Mouse (Mus musculus): ENCODE measurements at regions not wholly inside any gene's neighbourhood (a gene's known extent, or its start where the extent isn't known, plus 50 kb on each side); places are given as distances from the start of the nearest gene placed in this dataset.

DNA sequence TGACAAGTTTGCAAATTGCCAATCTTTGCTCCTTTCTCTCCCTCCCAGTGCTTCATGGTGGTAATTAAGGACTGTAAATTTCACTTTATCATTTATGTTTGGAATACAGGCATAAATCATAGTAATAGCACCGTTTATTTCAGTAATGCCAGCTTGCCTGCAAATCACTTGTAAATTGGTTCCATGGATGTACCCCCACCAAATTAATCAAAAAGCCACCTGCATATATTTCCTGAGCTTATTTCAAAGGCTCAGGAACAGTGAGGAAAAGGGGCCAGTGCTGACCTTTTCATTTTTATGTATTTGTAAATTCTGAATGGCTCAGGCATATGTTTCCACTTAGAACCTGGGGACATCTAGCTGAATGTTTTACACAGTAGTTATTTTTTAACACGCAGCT, 115.0 kb downstream of the D3Ertd751e start:
- no peaks in the 10 kb centered on the region for H3K9me3 ChIP-seq (ENCODE audit: control insufficient read depth, low read length)
- no peak overlapping the region for H3K4me3 ChIP-seq (ENCODE audit: low read depth, low read length)
- no peak overlapping the region for H3K4me2 ChIP-seq (replicated peaks; ENCODE audit: low read depth)
- H3K4me1 ChIP-seq (replicated peaks; ENCODE audit: control insufficient read depth, insufficient read depth): no peaks in the 10 kb centered on the region
- H3K27me3 ChIP-seq (ENCODE audit: control insufficient read depth, insufficient read depth, low read length): no peaks in the 10 kb centered on the region
- TF ChIP-seq EP300 (optimal IDR thresholded peaks at IDR 0.05) (no peak), CTCF (IDR thresholded peaks at IDR 0.05; ENCODE audit: low read depth) (no peak)
- ATAC-seq (ENCODE audit: low FRiP score, low TSS enrichment) (no peak), DNase-seq (ENCODE audit: low spot score) (no peak)
- H3K9ac ChIP-seq (ENCODE audit: low read length): no peak overlapping the region
- H3K27ac ChIP-seq (replicated peaks): no peak overlapping the region
- H3K36me3 ChIP-seq (ENCODE audit: control insufficient read depth, insufficient read depth, low read length): no peaks in the 10 kb centered on the region
- WGBS: 48% methylated on average over 2 of the region's 2 CpGs

DNA sequence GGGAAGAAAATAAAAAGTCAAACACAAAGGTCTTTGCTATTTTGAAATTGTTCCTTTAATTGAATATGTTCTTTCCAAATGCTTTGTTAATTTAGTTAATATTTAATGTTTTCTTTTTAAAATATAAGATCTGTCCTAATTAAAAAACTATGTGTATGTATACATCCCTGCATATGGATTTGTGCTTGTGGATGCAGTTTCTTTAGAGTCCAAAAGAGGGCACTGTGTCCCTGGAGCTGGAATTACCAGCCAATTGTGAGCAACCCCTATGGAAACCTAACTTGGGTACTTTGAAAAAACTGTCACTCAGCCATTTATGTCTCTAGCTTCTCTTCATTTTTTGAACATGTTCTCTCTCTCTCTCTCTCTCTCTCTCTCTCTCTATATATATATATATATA, 120.3 kb downstream of the D3Ertd751e start:
- no peak for ATAC-seq (ENCODE audit: low FRiP score, low TSS enrichment)
- TF ChIP-seq CTCF (IDR thresholded peaks at IDR 0.05; ENCODE audit: low read depth) (peak; percentile 33), EP300 (optimal IDR thresholded peaks at IDR 0.05) (no peak)
- H3K9ac ChIP-seq (ENCODE audit: low read length): no peak overlapping the region
- H3K27me3 ChIP-seq (ENCODE audit: control insufficient read depth, insufficient read depth, low read length): no peaks in the 10 kb centered on the region
- no peak overlapping the region for H3K4me3 ChIP-seq (ENCODE audit: low read depth, low read length)
- no peak overlapping the region for H3K27ac ChIP-seq (replicated peaks)
- H3K9me3 ChIP-seq (ENCODE audit: control insufficient read depth, low read length): no peaks in the 10 kb centered on the region
- no peaks in the 10 kb centered on the region for H3K4me1 ChIP-seq (replicated peaks; ENCODE audit: control insufficient read depth, insufficient read depth)
- H3K4me2 ChIP-seq (replicated peaks; ENCODE audit: low read depth): no peak overlapping the region
- no peak for DNase-seq (ENCODE audit: low spot score)
- no peaks in the 10 kb centered on the region for H3K36me3 ChIP-seq (ENCODE audit: control insufficient read depth, insufficient read depth, low read length)

DNA sequence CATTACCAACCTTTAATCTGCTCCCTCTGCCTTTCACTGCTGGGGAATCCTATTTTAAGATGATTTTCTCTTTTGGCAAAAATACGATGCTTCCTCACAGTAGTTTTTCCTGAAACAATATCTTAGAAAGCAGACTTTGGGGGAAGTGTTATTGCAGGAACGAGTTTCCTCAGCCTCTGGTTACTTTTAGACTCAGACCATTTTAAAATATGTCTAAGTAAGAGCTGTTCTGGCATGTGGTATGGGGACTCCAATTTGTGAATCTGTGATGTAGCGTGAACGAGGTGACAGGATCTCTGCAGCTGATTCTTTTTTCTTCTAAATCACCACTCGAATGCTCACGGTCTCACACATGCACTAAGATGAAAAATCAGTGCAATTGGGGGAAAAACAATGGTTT, 166.5 kb downstream of the D3Ertd751e start:
- no peak overlapping the region for H3K9ac ChIP-seq (ENCODE audit: low read length)
- no peak overlapping the region for H3K4me3 ChIP-seq (ENCODE audit: low read depth, low read length)
- TF ChIP-seq EP300 (optimal IDR thresholded peaks at IDR 0.05) (no peak), CTCF (IDR thresholded peaks at IDR 0.05; ENCODE audit: low read depth) (no peak)
- no peaks in the 10 kb centered on the region for H3K4me1 ChIP-seq (replicated peaks; ENCODE audit: control insufficient read depth, insufficient read depth)
- no peak overlapping the region for H3K27ac ChIP-seq (replicated peaks)
- ATAC-seq (ENCODE audit: low FRiP score, low TSS enrichment) (no peak), DNase-seq (ENCODE audit: low spot score) (no peak)
- no peaks in the 10 kb centered on the region for H3K36me3 ChIP-seq (ENCODE audit: control insufficient read depth, insufficient read depth, low read length)
- no peaks in the 10 kb centered on the region for H3K9me3 ChIP-seq (ENCODE audit: control insufficient read depth, low read length)
- 77% methylated on average over 6 of the region's 6 CpGs for WGBS
- no peaks in the 10 kb centered on the region for H3K27me3 ChIP-seq (ENCODE audit: control insufficient read depth, insufficient read depth, low read length)
- no peak overlapping the region for H3K4me2 ChIP-seq (replicated peaks; ENCODE audit: low read depth)

DNA sequence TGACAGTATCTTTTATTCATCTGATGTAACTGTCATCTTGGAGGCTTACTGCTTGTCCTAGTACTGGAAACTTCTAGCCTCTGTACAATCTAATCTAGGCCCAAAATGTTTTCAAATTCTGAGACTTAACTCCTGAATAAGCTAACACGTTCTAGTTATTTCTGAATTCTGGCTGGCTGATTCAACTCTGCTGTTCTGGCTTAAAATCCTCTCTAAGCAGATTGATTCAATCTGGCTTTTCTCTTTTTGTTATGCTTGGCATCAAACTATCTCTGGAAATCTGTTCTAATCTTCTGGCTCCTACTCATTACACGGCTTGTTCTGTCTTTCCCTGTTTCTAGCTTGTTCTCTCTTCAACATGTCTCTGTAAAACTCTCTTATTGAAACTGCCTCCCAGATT, 170.8 kb downstream of the D3Ertd751e start:
- no peak for TF ChIP-seq EP300 (optimal IDR thresholded peaks at IDR 0.05)
- no peak for TF ChIP-seq CTCF (IDR thresholded peaks at IDR 0.05; ENCODE audit: low read depth)
- Histone ChIP-seq H3K9me3 (ENCODE audit: control insufficient read depth, low read length) (no peaks in the 10 kb centered on the region), H3K27me3 (ENCODE audit: control insufficient read depth, insufficient read depth, low read length) (no peaks in the 10 kb centered on the region), H3K36me3 (ENCODE audit: control insufficient read depth, insufficient read depth, low read length) (no peaks in the 10 kb centered on the region), H3K4me1 (replicated peaks; ENCODE audit: control insufficient read depth, insufficient read depth) (no peaks in the 10 kb centered on the region), H3K27ac (replicated peaks) (no peak overlapping the region), H3K9ac (ENCODE audit: low read length) (no peak overlapping the region), H3K4me2 (replicated peaks; ENCODE audit: low read depth) (no peak overlapping the region), H3K4me3 (ENCODE audit: low read depth, low read length) (no peak overlapping the region)
- DNase-seq (ENCODE audit: low spot score) (no peak), ATAC-seq (ENCODE audit: low FRiP score, low TSS enrichment) (no peak)
- 57% methylated on average over 2 of the region's 2 CpGs for WGBS

DNA sequence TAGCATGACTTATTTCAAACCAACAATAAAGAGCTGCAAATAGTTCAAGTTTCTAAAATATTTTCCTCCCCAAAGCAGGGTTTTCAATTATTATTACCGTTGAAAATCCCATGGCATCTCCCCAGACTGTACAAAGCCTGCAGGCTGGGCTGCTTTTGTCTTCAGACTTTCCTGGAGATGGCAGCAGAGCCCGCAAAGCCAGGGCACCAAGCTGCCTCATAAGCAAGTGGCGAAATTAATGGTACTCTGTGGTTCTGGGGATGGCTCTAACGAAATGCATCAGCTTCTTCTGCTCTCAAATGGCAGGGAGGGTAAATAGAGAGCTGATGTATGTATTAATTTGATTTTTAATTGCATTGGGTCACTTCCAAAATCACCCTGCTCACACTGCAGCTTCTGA, 197.4 kb downstream of the D3Ertd751e start:
- no peaks in the 10 kb centered on the region for H3K27me3 ChIP-seq (ENCODE audit: control insufficient read depth, insufficient read depth, low read length)
- no peak overlapping the region for H3K4me2 ChIP-seq (replicated peaks; ENCODE audit: low read depth)
- no peaks in the 10 kb centered on the region for H3K36me3 ChIP-seq (ENCODE audit: control insufficient read depth, insufficient read depth, low read length)
- no peak overlapping the region for H3K4me3 ChIP-seq (ENCODE audit: low read depth, low read length)
- no peaks in the 10 kb centered on the region for H3K9me3 ChIP-seq (ENCODE audit: control insufficient read depth, low read length)
- no peak overlapping the region for H3K27ac ChIP-seq (replicated peaks)
- no peak for ATAC-seq (ENCODE audit: low FRiP score, low TSS enrichment)
- 40% methylated on average over 4 of the region's 4 CpGs for WGBS
- no peak for DNase-seq (ENCODE audit: low spot score)
- H3K9ac ChIP-seq (ENCODE audit: low read length): no peak overlapping the region
- H3K4me1 ChIP-seq (replicated peaks; ENCODE audit: control insufficient read depth, insufficient read depth): no peaks in the 10 kb centered on the region
- TF ChIP-seq CTCF (IDR thresholded peaks at IDR 0.05; ENCODE audit: low read depth) (peak; percentile 46), EP300 (optimal IDR thresholded peaks at IDR 0.05) (no peak)

DNA sequence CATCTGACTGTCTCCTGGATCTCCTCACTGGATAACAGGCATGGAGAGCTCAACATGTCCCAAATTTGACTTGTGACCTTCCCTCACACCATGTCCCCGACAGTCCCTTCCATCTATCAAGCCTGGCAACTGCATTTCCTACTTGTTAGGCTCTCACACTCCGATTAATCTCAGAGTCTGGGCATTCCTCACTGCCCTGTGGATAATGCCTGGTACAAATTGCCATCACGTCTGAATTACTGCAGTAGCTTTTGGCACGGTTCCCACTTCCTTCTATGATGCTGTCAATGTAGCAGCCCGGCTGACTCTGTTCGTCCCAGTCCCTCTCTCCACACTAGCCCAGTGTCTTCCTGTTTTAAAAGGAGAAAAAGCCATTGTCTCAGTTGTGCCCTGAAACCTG, 200.6 kb downstream of the D3Ertd751e start:
- no peak for DNase-seq (ENCODE audit: low spot score)
- WGBS: 38% methylated on average over 6 of the region's 6 CpGs

More for the DNA sequence above, 200.6 kb downstream of the D3Ertd751e start:
- Histone ChIP-seq H3K27ac (replicated peaks) (no peak overlapping the region), H3K4me2 (replicated peaks; ENCODE audit: low read depth) (no peak overlapping the region), H3K27me3 (ENCODE audit: control insufficient read depth, insufficient read depth, low read length) (no peaks in the 10 kb centered on the region), H3K9me3 (ENCODE audit: control insufficient read depth, low read length) (no peaks in the 10 kb centered on the region), H3K4me3 (ENCODE audit: low read depth, low read length) (no peak overlapping the region), H3K4me1 (replicated peaks; ENCODE audit: control insufficient read depth, insufficient read depth) (no peaks in the 10 kb centered on the region), H3K9ac (ENCODE audit: low read length) (no peak overlapping the region), H3K36me3 (ENCODE audit: control insufficient read depth, insufficient read depth, low read length) (no peaks in the 10 kb centered on the region)
- TF ChIP-seq EP300 (optimal IDR thresholded peaks at IDR 0.05): no peak
- TF ChIP-seq CTCF (IDR thresholded peaks at IDR 0.05; ENCODE audit: low read depth): no peak
- no peak for ATAC-seq (ENCODE audit: low FRiP score, low TSS enrichment)
